Mouse (Mus musculus) MEL (cell line): ENCODE measurements around the gene St6gal1. TPM values are rescaled to one million over a fixed set of nuclear protein-coding genes. Genes with fewer than 3 reads are reported as not detected.

Experiments used
- DNase-seq: peaks from one replicate; pipeline ENCODE4 v3.0.0; 2011; ENCODE audit warnings: low read depth, low spot score
- H3K27ac ChIP-seq: 2 replicates; pipeline ENCODE4 v1.5.1; 2012; ENCODE audit warnings: low read depth, mild to moderate bottlenecking, control low read depth, low read length, moderate library complexity; ENCODE audit not compliant: control insufficient read depth
- H3K27me3 ChIP-seq, 2 experiments: fragments of 150-350 bp in 1 of 2; sonication (generic) in 1 of 2; 2 replicates each; pipeline ENCODE4 v1.6.1; 2012; ENCODE audit warnings: low read length in 2 of 2, mild to moderate bottlenecking in 2 of 2, improper control_type of control experiment in 1 of 2, moderate library complexity in 1 of 2; ENCODE audit not compliant: insufficient read depth in 2 of 2, control insufficient read depth in 1 of 2
- H3K36me3 ChIP-seq, 2 experiments: 2 replicates each; pipeline ENCODE4 v1.6.1; 2012 to 2014; ENCODE audit warnings: low read length in 2 of 2, improper control_type of control experiment in 1 of 2, inconsistent platforms in 1 of 2, mild to moderate bottlenecking in 1 of 2; ENCODE audit not compliant: insufficient read depth in 2 of 2, control insufficient read depth in 1 of 2
- H3K4me1 ChIP-seq, 2 experiments: fragments of 150-350 bp in 1 of 2; sonication (generic) in 1 of 2; 2 replicates each; pipeline ENCODE4 v1.6.1; 2012; ENCODE audit warnings: low read length in 2 of 2, improper control_type of control experiment in 1 of 2, mild to moderate bottlenecking in 1 of 2; ENCODE audit not compliant: insufficient read depth in 2 of 2, control insufficient read depth in 1 of 2
- H3K4me3 ChIP-seq, 2 experiments: fragments of 150-350 bp in 1 of 2; sonication (generic) in 1 of 2; 2 replicates each; pipeline ENCODE4 v1.5.1; 2012; ENCODE audit warnings: low read depth in 2 of 2, low read length in 2 of 2, mild to moderate bottlenecking in 2 of 2, moderate library complexity in 2 of 2, control low read depth in 1 of 2, improper control_type of control experiment in 1 of 2; ENCODE audit not compliant: control insufficient read depth in 1 of 2, insufficient read depth in 1 of 2
- H3K79me2 ChIP-seq: 2 replicates; pipeline ENCODE4 v1.6.1; 2012; ENCODE audit warnings: mild to moderate bottlenecking, low read length, moderate library complexity; ENCODE audit not compliant: control insufficient read depth, poor library complexity, insufficient read depth
- H3K9ac ChIP-seq: 2 replicates; pipeline ENCODE4 v1.6.1; 2012; ENCODE audit warnings: low read depth, mild to moderate bottlenecking, control low read depth, low read length, moderate library complexity; ENCODE audit not compliant: control insufficient read depth, poor library complexity, severe bottlenecking
- H3K9me3 ChIP-seq: fragments of 150-350 bp; sonication (generic); replicated peaks from 2 replicates; pipeline ENCODE4 v1.6.1; 2012; ENCODE audit warnings: mild to moderate bottlenecking, low read length, improper control_type of control experiment, moderate library complexity; ENCODE audit not compliant: insufficient read depth
- CHD2 ChIP-seq: IDR thresholded peaks from 2 replicates; pipeline ENCODE4 v1.6.1; 2011; ENCODE audit warnings: low read length, improper control_type of control experiment
- CTCF ChIP-seq, 3 experiments: IDR thresholded peaks in 2 of 3; conservative IDR thresholded peaks in 1 of 3; 2 replicates each; pipeline ENCODE4 v1.5.1; 2011 to 2012; ENCODE audit warnings: low read length in 3 of 3, low read depth in 2 of 3, mild to moderate bottlenecking in 2 of 3, improper control_type of control experiment in 1 of 3, inconsistent platforms in 1 of 3, mixed read lengths in 1 of 3, moderate library complexity in 1 of 3; ENCODE audit not compliant: control insufficient read depth in 1 of 3, insufficient read depth in 1 of 3, poor library complexity in 1 of 3, severe bottlenecking in 1 of 3
- EP300 ChIP-seq, 2 experiments: IDR thresholded peaks; 2 replicates each; pipeline ENCODE4 v1.6.1; 2011; ENCODE audit warnings: improper control_type of control experiment in 2 of 2, low read length in 2 of 2, low read depth in 1 of 2, mild to moderate bottlenecking in 1 of 2
- GABPA ChIP-seq: IDR thresholded peaks from 2 replicates; pipeline ENCODE4 v1.6.1; 2012; ENCODE audit warnings: low read depth, mild to moderate bottlenecking, inconsistent platforms, low read length, improper control_type of control experiment, moderate library complexity
- GATA1 ChIP-seq: IDR thresholded peaks from 2 replicates; pipeline ENCODE4 v1.6.1; 2011; ENCODE audit warnings: low read depth, low read length, improper control_type of control experiment
- KAT2A ChIP-seq: conservative IDR thresholded peaks from 2 replicates; pipeline ENCODE4 v1.6.1; 2012; ENCODE audit warnings: low read depth, low read length, improper control_type of control experiment, inconsistent platforms
- MEF2A ChIP-seq: IDR thresholded peaks from 2 replicates; pipeline ENCODE4 v1.6.1; 2014; ENCODE audit warnings: low read depth, mild to moderate bottlenecking, inconsistent platforms, low read length, improper control_type of control experiment; ENCODE audit not compliant: poor library complexity, insufficient replicate concordance, severe bottlenecking; ENCODE audit errors: extremely low read depth
- MXI1 ChIP-seq: IDR thresholded peaks from 2 replicates; pipeline ENCODE4 v1.6.1; 2011; ENCODE audit warnings: mild to moderate bottlenecking, low read depth, low read length, improper control_type of control experiment
- SMC3 ChIP-seq: IDR thresholded peaks from 2 replicates; pipeline ENCODE4 v1.6.1; 2011; ENCODE audit warnings: low read depth, low read length, improper control_type of control experiment
- TAL1 ChIP-seq: IDR thresholded peaks from 2 replicates; pipeline ENCODE4 v1.6.1; 2012; ENCODE audit warnings: mild to moderate bottlenecking, inconsistent platforms, low read length, moderate library complexity, mixed read lengths
- TCF12 ChIP-seq: IDR thresholded peaks from 2 replicates; pipeline ENCODE4 v1.6.1; 2014; ENCODE audit warnings: low read depth, mild to moderate bottlenecking, inconsistent platforms, low read length, improper control_type of control experiment, moderate library complexity
- UBTF ChIP-seq: IDR thresholded peaks from 2 replicates; pipeline ENCODE4 v1.6.1; 2012; ENCODE audit warnings: low read depth, mild to moderate bottlenecking, inconsistent platforms, low read length, improper control_type of control experiment, moderate library complexity, borderline replicate concordance; ENCODE audit not compliant: insufficient read depth
- USF2 ChIP-seq, 2 experiments: IDR thresholded peaks; 2 replicates each; pipeline ENCODE4 v1.6.1; 2011 to 2012; ENCODE audit warnings: improper control_type of control experiment in 2 of 2, low read length in 2 of 2, borderline replicate concordance in 1 of 2, inconsistent platforms in 1 of 2, low read depth in 1 of 2, mild to moderate bottlenecking in 1 of 2; ENCODE audit not compliant: insufficient read depth in 1 of 2
- ZKSCAN1 ChIP-seq: IDR thresholded peaks from 2 replicates; pipeline ENCODE4 v1.6.1; 2012; ENCODE audit warnings: low read depth, mild to moderate bottlenecking, inconsistent platforms, low read length, improper control_type of control experiment, moderate library complexity
- polyA plus RNA-seq, 2 experiments: library from polyadenylated mRNA; stranded (reverse) in 1 of 2; unstranded in 1 of 2; fragments of >175 nt in 1 of 2; fragments of >200 nt in 1 of 2; gene quantifications; 2 replicates each; pipeline versions ENCODE4 v1.2.1 to v1.2.4; 2012; ENCODE audit warnings: low replicate concordance in 2 of 2, low read depth in 1 of 2; ENCODE audit not compliant: insufficient read length in 2 of 2, insufficient read depth in 1 of 2, missing spikeins in 1 of 2
- total RNA-seq: library from RNA; depleted of rRNA; stranded (reverse); fragments of 300-350 nt; gene quantifications from 2 replicates; pipeline ENCODE4 v1.2.3, GENCODE M21; 2012

St6gal1 gene
- total and polyA plus RNA-seq, 3 experiments, result not detected

GRCm38 (mm10) chr16:23258429-23258822 is 33.9 kb downstream of the St6gal1 start:
- Histone ChIP-seq H3K4me3 (no peak overlapping the region), H3K27ac (no peak overlapping the region), H3K9ac (no peak overlapping the region), H3K36me3 (no peaks in the 10 kb centered on the region), H3K9me3 (no peaks in the 10 kb centered on the region), H3K4me1 (no peaks in the 10 kb centered on the region), H3K27me3 (no peaks in the 10 kb centered on the region), H3K79me2 (no peaks in the 10 kb centered on the region)
- DNase-seq, result no peak
- TF ChIP-seq MXI1 (no peak), CHD2 (no peak), KAT2A (no peak), GATA1 (no peak), TAL1 (no peak), MEF2A (no peak), TCF12 (no peak)

DNA sequence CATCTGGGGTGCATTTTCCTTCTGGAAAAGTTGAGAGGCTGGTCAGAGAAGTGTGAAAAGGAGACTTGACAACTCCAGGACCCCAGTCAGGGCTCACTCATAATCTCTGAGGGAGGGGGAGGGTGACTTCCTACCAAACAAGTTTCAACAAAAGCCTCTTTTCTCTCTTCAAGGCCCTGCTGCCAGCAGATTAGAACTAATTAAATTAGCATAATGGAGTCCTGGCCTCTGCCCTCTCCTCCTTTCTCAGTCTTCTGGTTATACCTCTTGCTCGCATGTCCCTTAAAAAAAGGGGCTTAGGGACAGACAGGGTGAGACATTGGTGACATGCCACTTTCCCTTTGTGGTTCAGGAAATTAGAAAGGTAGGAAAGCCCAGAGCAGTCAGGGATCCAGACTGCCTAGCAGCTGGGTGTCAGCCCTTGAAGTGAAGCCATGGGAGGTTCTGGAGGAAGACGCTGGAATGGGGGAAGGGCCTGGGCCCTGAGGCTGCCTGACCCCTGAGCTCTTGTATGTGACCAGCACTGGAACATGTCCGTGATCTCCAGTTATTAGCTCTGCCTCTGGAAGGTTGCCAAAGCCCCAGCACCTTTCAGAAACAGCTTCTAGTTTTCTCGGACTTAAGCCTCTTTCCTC is 34.4 kb downstream of the St6gal1 start:
- Histone ChIP-seq H3K27ac (no peak overlapping the region), H3K4me1 (no peaks in the 10 kb centered on the region), H3K9ac (no peak overlapping the region), H3K9me3 (no peaks in the 10 kb centered on the region), H3K4me3 (no peak overlapping the region), H3K27me3 (no peaks in the 10 kb centered on the region), H3K79me2 (no peaks in the 10 kb centered on the region), H3K36me3 (no peaks in the 10 kb centered on the region)
- no peak for TF ChIP-seq KAT2A
- no peak for TF ChIP-seq GABPA
- TF ChIP-seq SMC3, result no peak
- DNase-seq, result no peak

DNA sequence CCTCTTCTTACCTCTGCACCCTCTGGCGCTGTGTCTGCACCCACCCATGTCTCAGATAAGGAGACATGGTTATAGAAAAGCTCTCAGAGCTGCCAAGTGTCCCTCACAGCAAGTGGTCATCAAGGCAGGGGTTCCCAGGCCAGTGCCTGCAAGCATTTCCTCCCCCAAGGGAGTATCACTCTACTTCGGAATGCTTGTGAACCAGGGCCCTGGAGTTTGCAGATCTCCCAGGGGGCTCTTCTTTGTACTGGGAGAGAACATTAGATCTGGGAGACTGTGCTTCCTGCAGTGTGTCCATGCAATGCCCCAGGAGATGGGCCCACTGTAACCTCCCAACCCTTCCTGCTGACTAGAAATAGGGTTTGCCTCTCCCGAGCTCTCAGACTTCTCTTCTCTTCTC is 35.0 kb downstream of the St6gal1 start:
- H3K27me3 ChIP-seq, result no peaks in the 10 kb centered on the region
- no peak overlapping the region for H3K4me3 ChIP-seq
- H3K27ac ChIP-seq, result no peak overlapping the region
- H3K4me1 ChIP-seq, result no peaks in the 10 kb centered on the region
- no peak for DNase-seq
- H3K36me3 ChIP-seq, result no peaks in the 10 kb centered on the region
- H3K9me3 ChIP-seq, result no peaks in the 10 kb centered on the region
- TF ChIP-seq USF2 (IDR thresholded peaks at IDR 0.05; ENCODE audit: borderline replicate concordance in 1 of 2, insufficient read depth in 1 of 2, low read depth in 1 of 2, low read length in 2 of 2) (no peak), MXI1 (no peak), EP300 (IDR thresholded peaks at IDR 0.05; ENCODE audit: low read depth in 1 of 2, low read length in 2 of 2) (no peak), UBTF (no peak), ZKSCAN1 (no peak), CTCF (IDR thresholded peaks at IDR 0.05 in 2 of 3, conservative IDR thresholded peaks at IDR 0.05 in 1 of 3; ENCODE audit: control insufficient read depth in 1 of 3, insufficient read depth in 1 of 3, low read depth in 2 of 3, low read length in 3 of 3, poor library complexity in 1 of 3, severe bottlenecking in 1 of 3) (no peak)
- TF ChIP-seq, all 39 proteins: peak for 0
- no peak overlapping the region for H3K9ac ChIP-seq
- no peaks in the 10 kb centered on the region for H3K79me2 ChIP-seq
